Mouse (Mus musculus): ENCODE data around the gene D330045A20Rik.

Gene D330045A20Rik

DNA sequence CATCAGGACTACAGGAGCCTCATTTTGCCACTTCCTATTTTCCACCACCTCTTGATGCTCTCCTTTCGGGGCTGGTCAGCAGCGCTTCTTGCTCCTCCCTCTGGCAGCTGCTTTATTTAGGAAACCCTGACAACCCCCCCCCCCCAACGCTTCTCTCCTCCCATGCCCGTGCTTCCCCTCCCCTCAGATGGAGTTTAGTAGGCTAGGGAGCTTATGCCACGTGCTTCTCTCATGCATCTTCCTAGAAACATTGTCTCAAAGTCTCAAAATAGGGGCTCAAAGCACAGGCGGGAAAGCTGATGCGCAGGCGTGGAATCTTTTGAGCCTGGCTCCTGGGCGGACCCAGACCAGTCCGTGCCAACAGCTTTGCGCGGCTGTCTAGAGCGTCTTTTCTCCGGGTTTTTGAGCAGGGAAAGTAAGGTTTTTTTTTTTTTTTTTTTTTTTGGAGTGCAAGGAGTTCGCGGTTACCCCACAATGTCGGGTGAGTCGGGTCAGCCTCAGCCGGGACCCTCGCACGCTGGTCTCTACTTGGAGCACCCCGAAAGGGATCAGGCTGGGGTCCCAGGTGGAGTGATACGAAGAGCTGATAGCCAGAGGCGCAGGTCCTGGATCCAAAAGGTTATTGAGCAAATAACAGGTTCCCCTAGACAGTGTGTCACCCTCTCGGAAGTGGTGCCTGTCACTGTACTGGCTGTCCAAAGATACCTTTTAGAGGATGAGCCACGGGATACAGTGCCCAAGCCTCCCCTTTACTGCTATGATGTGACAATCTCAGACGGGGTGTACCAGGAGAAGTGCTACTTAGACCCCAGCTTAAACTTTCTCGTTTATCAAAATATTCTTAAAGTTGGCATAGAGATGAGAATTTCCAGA lies at the start of gene D330045A20Rik:
D330045A20Rik (plus strand) TSS at position 346 of the 873 bp plus-strand sequence.
- in situ Hi-C loops (cut with MboI, MseI) = no loop called here

DNA sequence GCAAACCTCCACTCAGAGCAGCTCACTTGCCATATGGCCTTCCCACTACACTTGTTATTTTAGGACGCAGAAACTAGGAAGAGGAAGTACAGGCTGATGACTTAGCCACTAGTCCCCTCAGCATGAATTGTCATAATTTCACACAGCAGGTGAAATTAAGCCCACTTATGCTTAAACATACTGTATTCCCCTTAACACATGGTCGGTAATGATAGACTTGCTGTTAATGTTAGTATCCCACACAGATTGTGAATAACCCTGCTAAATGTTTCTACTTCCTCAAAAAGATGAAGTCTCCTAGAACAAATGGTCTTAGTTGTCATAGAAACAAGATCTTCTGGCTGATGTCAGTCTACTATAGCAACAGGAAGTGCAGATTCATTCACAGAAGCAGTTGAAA lies 47.6 kb upstream of the D330045A20Rik start:
- in situ Hi-C loops (cut with MboI, MseI) = no loop called here

DNA sequence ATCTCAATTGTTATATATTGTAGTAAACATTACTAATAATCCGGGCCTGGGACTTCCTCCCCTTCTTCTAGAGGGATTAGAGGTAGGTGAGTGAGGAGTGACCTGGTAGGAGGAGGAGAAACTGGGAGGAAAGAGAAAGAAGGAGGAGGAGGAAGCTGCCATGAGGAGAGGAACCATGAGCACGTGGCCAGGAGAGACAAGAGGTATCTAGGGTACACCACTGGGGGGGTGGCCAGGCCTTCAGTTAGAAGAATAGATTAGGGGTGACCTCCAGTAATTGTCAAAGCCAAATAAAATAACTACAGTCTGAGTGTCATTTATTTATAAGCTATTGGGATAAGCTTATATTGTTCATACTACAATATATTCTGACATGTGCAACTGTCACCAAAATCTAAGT lies 45.0 kb upstream of the D330045A20Rik start:
- in situ Hi-C loops (cut with MboI, MseI) = no loop called here

DNA sequence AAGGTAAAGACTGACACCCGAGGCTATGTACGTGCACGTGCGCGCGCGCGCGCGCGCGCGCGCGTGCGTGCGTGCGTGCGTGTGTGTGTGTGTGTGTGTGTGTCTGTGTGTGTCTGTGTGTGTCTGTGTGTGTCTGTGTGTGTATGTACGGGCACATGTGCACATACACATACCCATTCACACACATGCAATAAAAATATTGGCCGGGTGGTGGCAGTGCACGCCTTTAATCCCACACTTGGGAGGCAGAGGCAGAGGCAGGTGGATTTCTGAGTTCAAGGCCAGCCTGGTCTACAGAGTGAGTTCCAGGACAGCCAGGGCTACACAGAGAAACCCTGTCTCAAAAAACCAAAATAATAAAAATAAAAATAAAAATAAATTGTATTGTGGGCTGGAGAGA lies 39.1 kb upstream of the D330045A20Rik start:
- in situ Hi-C loops (cut with MboI, MseI) = loop anchor here (10.0 kb wide), 1 partner anchor 736 kb away; no protein-coding TSS in a partner anchor

DNA sequence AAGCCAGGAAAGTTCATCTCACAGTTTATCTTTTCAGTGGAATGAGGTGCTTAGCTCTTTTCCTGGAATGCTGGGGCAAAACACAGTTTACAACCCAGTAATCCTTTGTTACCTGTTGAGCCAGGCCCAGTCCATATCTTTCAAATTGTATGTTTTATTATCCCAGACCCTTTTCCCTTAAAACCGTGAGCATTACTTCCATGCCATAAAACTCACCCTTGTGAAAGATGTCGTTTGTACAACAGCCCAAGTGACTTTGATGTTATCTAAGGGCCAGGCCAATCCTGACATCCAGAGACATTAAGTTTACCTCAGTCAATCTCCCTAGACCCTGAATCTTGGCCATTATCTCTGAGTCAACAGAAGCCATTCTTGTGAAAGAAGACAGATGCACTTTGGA lies 23.4 kb upstream of the D330045A20Rik start:
- in situ Hi-C loops (cut with MboI, MseI) = no loop called here

GRCm38 (mm10) chrX:139482083-139482482 lies 1.9 kb downstream of the D330045A20Rik start:
- in situ Hi-C loops (cut with MboI, MseI) = no loop called here

- in situ Hi-C loops (cut with MboI, MseI) = no loop called here
Measured at GRCm38 (mm10) chrX:139484974-139485373, 4.8 kb downstream of the D330045A20Rik start.

- in situ Hi-C loops (cut with MboI, MseI) = no loop called here
Measured at GRCm38 (mm10) chrX:139516156-139516555, 36.0 kb downstream of the D330045A20Rik start.

- in situ Hi-C loops (cut with MboI, MseI) = no loop called here
Measured at GRCm38 (mm10) chrX:139519251-139519650, 39.1 kb downstream of the D330045A20Rik start.

DNA sequence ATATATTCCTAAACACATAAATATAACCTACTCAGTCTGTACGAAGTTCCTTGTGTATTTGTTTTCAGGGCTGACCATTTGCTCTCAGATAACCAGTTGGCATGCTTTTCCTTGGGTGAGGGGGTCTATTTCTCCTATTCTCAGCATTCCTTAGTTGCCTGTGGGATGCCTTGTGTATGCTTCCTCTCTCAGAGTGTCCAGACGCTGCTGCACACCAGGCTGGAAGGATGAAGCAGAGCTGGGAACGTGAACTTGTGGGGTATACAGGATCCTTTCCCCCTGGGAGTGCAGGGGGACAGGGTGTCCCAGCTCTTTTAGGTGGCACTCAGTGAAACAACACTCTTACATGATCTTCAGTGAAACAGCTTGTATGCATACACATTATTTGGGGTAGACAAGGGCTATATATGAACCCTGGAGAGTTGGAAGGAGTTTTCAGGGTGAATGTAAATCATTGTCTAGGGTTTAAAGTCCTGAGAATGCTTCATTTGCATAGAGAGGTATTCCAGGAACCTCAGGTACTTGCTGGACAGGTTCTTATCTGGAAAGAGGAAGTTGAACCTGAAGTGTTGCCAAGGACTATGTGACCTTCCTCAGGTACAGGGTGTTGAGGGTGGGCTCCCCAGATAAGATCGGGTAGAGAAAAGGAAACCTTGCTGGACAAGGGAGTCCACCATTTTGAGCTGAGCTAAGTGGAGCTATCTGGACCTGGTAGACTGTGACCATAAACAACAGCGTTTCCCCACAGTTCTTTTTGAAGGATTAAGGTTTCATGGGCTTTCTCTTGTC lies 44.3 kb downstream of the D330045A20Rik start:
- in situ Hi-C loops (cut with MboI, MseI) = no loop called here

- in situ Hi-C loops (cut with MboI, MseI) = no loop called here
Measured at GRCm38 (mm10) chrX:139525724-139526123, 45.6 kb downstream of the D330045A20Rik start.

DNA sequence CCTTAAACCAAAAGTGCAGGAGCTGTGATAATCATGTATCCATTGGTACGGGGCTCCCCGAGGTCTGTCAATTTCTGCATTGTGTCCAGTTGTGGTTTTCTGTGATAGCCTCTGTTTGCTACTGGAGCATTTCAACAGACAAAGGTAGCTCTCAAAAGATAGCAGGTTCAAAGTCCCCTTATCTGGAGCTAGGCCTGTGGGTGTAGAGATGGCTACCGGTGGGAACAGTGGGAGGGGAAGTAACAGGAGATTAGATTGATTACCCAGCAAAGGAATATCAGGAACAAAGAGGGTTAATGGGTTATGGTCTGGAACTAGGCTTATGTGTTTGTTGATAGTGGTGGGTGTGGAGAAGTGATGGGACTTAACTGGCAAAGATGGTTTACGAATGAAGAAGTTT lies 46.8 kb downstream of the D330045A20Rik start:
- in situ Hi-C loops (cut with MboI, MseI) = no loop called here

DNA sequence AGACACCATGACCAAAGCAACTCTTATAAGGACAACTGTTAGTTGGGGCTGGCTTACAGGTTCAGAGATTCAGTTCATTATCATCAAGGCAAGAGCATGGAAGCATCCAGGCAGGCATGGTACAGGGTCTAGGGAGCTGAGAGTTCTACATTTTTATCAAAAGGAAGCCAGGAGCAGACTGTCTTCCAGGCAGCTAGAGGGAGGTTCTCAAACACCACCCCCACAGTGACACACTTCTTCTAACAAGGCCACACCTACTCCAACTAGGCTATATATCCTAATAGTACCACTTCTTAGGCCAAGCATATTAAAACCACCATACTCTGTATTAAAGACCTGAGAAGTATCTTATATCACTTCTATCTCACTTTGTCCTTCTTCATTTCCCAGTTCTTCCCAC lies 49.5 kb downstream of the D330045A20Rik start:
- in situ Hi-C loops (cut with MboI, MseI) = no loop called here

DNA sequence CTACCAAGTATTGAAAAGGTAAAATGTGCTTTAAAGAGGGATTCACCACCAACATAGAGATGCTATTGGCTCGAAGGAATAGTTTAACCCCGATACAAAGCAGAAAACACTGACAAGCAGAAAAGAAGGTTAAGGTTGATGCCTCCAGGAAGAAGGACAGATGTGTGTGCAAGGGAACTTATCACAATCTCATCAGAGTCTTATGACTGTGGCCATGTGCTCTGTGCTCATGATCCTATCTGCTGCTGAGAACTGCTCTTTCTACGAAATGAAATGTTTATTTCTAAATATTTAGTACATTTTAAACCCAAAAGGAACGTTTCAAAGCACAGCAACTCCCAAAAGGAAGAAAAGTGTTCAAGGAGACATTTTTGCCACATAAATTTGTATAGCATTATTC lies 52.1 kb downstream of the D330045A20Rik start:
- in situ Hi-C loops (cut with MboI, MseI) = no loop called here

GRCm38 (mm10) chrX:139537641-139538397 lies 57.7 kb downstream of the D330045A20Rik start:
- in situ Hi-C loops (cut with MboI, MseI) = no loop called here

- in situ Hi-C loops (cut with MboI, MseI) = no loop called here
Measured at GRCm38 (mm10) chrX:139543726-139544125, 63.6 kb downstream of the D330045A20Rik start.

DNA sequence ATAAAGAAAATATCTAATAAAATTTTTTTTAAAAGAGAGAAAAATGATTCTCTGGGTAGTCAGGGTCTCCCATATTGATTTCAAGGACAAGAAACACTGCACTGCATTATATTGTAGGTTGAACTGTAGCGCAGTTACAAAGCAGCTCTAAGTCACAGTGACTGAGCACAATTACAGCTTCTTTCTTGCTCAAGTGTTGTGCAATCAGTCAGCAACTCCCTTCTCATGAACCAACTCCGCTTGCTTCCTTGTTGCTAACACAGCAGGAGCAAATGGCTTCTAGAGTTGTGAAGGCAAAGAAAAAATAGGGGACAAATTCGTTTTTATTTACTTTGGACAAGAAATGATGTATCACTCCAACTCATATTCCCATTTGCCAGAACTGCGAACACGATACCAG lies 70.3 kb downstream of the D330045A20Rik start:
- in situ Hi-C loops (cut with MboI, MseI) = no loop called here

DNA sequence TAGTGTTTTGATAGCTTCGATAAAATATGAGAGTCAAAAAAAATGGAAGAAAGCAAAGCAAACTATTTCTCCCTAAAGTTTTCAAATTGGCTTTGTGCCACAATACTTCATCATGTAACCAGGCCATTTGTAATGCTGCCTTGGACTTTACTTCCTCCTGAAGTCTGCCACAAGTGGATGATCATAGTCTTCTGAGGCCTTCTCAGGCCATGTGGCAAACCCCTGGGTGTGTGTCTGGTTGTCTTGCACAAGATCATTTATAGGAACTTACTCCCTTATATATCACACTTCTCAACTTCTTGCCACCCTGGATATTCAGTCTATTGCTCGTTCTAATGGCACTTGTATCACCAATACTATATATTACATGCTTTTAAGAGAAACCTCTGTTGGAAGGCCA lies 71.9 kb downstream of the D330045A20Rik start:
- in situ Hi-C loops (cut with MboI, MseI) = no loop called here

GRCm38 (mm10) chrX:139562255-139562924 lies 82.2 kb downstream of the D330045A20Rik start:
- in situ Hi-C loops (cut with MboI, MseI) = no loop called here

DNA sequence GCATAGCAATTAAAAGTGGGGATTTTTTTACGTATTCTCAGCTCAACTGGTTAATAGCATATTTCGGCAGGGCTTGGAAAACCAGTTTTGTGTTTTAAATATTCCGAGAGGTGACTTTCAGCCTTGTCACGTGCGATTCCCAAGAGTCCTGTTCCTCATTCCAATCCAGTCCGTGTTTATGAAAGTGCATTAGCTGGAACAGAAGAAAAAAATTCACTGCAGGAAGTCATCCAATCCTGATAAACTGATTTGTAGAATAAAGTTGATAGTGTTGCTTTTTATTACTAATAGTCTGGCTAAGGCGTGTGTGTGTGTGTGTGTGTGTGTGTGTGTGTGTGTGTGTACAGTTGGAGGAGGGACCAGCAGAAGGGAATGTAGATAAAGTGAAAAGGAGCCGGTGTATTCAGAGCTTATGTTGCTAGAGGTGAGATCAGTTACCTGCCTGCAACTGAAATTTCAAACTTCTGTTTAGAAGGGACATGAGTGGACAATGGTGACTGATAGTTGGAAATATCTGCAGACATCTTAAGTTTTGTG lies 82.8 kb downstream of the D330045A20Rik start, which contains the start of gene Rnf128:
Rnf128 (plus strand) TSS at position 392 of the 537 bp plus-strand sequence.
- in situ Hi-C loops (cut with MboI, MseI) = no loop called here

DNA sequence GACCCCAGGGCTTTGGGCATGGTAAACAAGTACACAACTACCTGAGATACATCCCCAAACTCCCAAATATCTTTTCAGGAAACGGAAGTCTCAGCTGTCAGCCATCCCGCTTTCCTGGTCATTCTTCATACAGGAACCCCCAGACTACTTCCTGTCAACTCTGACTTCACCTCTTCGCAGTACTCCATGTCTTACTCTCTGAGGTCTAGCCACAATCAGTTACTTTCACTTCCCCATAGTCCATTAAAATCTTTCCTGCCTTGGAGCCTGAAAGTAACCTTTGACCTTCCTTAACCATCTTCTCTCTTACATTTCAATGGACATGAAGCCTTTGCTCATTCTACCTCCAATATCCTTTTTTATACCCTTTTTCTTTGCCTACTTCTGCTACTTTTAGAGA lies 89.9 kb downstream of the D330045A20Rik start:
- in situ Hi-C loops (cut with MboI, MseI) = no loop called here

Data from regulatory T cell (primary cell).